Mouse (Mus musculus) MEL (cell line): ENCODE results near the gene Klhl26. TPM values are rescaled to one million over a fixed set of nuclear protein-coding genes. Genes with fewer than 3 reads are reported as not detected.

Source experiments
- DNase-seq: peaks from one replicate; pipeline ENCODE4 v3.0.0; 2011; ENCODE audit warnings: low read depth, low spot score
- H3K27ac ChIP-seq: 2 replicates; pipeline ENCODE4 v1.5.1; 2012; ENCODE audit warnings: low read depth, mild to moderate bottlenecking, control low read depth, low read length, moderate library complexity; ENCODE audit not compliant: control insufficient read depth
- H3K27me3 ChIP-seq, 2 experiments: fragments of 150-350 bp in 1 of 2; sonication (generic) in 1 of 2; 2 replicates each; pipeline ENCODE4 v1.6.1; 2012; ENCODE audit warnings: low read length in 2 of 2, mild to moderate bottlenecking in 2 of 2, improper control_type of control experiment in 1 of 2, moderate library complexity in 1 of 2; ENCODE audit not compliant: insufficient read depth in 2 of 2, control insufficient read depth in 1 of 2
- H3K36me3 ChIP-seq, 2 experiments: 2 replicates each; pipeline ENCODE4 v1.6.1; 2012 to 2014; ENCODE audit warnings: low read length in 2 of 2, improper control_type of control experiment in 1 of 2, inconsistent platforms in 1 of 2, mild to moderate bottlenecking in 1 of 2; ENCODE audit not compliant: insufficient read depth in 2 of 2, control insufficient read depth in 1 of 2
- H3K4me1 ChIP-seq, 2 experiments: fragments of 150-350 bp in 1 of 2; sonication (generic) in 1 of 2; 2 replicates each; pipeline ENCODE4 v1.6.1; 2012; ENCODE audit warnings: low read length in 2 of 2, improper control_type of control experiment in 1 of 2, mild to moderate bottlenecking in 1 of 2; ENCODE audit not compliant: insufficient read depth in 2 of 2, control insufficient read depth in 1 of 2
- H3K4me3 ChIP-seq, 2 experiments: fragments of 150-350 bp in 1 of 2; sonication (generic) in 1 of 2; 2 replicates each; pipeline ENCODE4 v1.5.1; 2012; ENCODE audit warnings: low read depth in 2 of 2, low read length in 2 of 2, mild to moderate bottlenecking in 2 of 2, moderate library complexity in 2 of 2, control low read depth in 1 of 2, improper control_type of control experiment in 1 of 2; ENCODE audit not compliant: control insufficient read depth in 1 of 2, insufficient read depth in 1 of 2
- H3K79me2 ChIP-seq: 2 replicates; pipeline ENCODE4 v1.6.1; 2012; ENCODE audit warnings: mild to moderate bottlenecking, low read length, moderate library complexity; ENCODE audit not compliant: control insufficient read depth, poor library complexity, insufficient read depth
- H3K9ac ChIP-seq: 2 replicates; pipeline ENCODE4 v1.6.1; 2012; ENCODE audit warnings: low read depth, mild to moderate bottlenecking, control low read depth, low read length, moderate library complexity; ENCODE audit not compliant: control insufficient read depth, poor library complexity, severe bottlenecking
- H3K9me3 ChIP-seq: fragments of 150-350 bp; sonication (generic); replicated peaks from 2 replicates; pipeline ENCODE4 v1.6.1; 2012; ENCODE audit warnings: mild to moderate bottlenecking, low read length, improper control_type of control experiment, moderate library complexity; ENCODE audit not compliant: insufficient read depth
- CHD1 ChIP-seq: IDR thresholded peaks from 2 replicates; pipeline ENCODE4 v1.6.1; 2012; ENCODE audit warnings: low read depth, mild to moderate bottlenecking, inconsistent platforms, low read length, improper control_type of control experiment
- CHD2 ChIP-seq: IDR thresholded peaks from 2 replicates; pipeline ENCODE4 v1.6.1; 2011; ENCODE audit warnings: low read length, improper control_type of control experiment
- CTCF ChIP-seq, 3 experiments: IDR thresholded peaks in 2 of 3; conservative IDR thresholded peaks in 1 of 3; 2 replicates each; pipeline ENCODE4 v1.5.1; 2011 to 2012; ENCODE audit warnings: low read length in 3 of 3, low read depth in 2 of 3, mild to moderate bottlenecking in 2 of 3, improper control_type of control experiment in 1 of 3, inconsistent platforms in 1 of 3, mixed read lengths in 1 of 3, moderate library complexity in 1 of 3; ENCODE audit not compliant: control insufficient read depth in 1 of 3, insufficient read depth in 1 of 3, poor library complexity in 1 of 3, severe bottlenecking in 1 of 3
- E2F4 ChIP-seq: IDR thresholded peaks from 2 replicates; pipeline ENCODE4 v1.6.1; 2011; ENCODE audit warnings: low read depth, low read length, improper control_type of control experiment, borderline replicate concordance
- ELF1 ChIP-seq: IDR thresholded peaks from 2 replicates; pipeline ENCODE4 v1.6.1; 2014; ENCODE audit warnings: low read depth, mild to moderate bottlenecking, inconsistent platforms, low read length, improper control_type of control experiment, moderate library complexity
- ETS1 ChIP-seq: IDR thresholded peaks from 2 replicates; pipeline ENCODE4 v1.6.1; 2012; ENCODE audit warnings: low read depth, mild to moderate bottlenecking, inconsistent platforms, low read length, improper control_type of control experiment, moderate library complexity
- GATA1 ChIP-seq: IDR thresholded peaks from 2 replicates; pipeline ENCODE4 v1.6.1; 2011; ENCODE audit warnings: low read depth, low read length, improper control_type of control experiment
- HCFC1 ChIP-seq: IDR thresholded peaks from 2 replicates; pipeline ENCODE4 v1.6.1; 2012; ENCODE audit warnings: low read depth, mild to moderate bottlenecking, inconsistent platforms, low read length, improper control_type of control experiment, moderate library complexity
- JUND ChIP-seq: IDR thresholded peaks from 2 replicates; pipeline ENCODE4 v1.6.1; 2011; ENCODE audit warnings: low read depth, mild to moderate bottlenecking, improper control_type of control experiment, low read length
- KAT2A ChIP-seq: conservative IDR thresholded peaks from 2 replicates; pipeline ENCODE4 v1.6.1; 2012; ENCODE audit warnings: low read depth, low read length, improper control_type of control experiment, inconsistent platforms
- MAFK ChIP-seq: IDR thresholded peaks from 2 replicates; pipeline ENCODE4 v1.6.1; 2011; ENCODE audit warnings: low read depth, mild to moderate bottlenecking, low read length, improper control_type of control experiment, borderline replicate concordance
- MXI1 ChIP-seq: IDR thresholded peaks from 2 replicates; pipeline ENCODE4 v1.6.1; 2011; ENCODE audit warnings: mild to moderate bottlenecking, low read depth, low read length, improper control_type of control experiment
- MYC ChIP-seq: IDR thresholded peaks from 2 replicates; pipeline ENCODE4 v1.6.1; 2011; ENCODE audit warnings: low read depth, mild to moderate bottlenecking, low read length, improper control_type of control experiment, moderate library complexity
- NELFE ChIP-seq: IDR thresholded peaks from 2 replicates; pipeline ENCODE4 v1.6.1; 2011; ENCODE audit warnings: low read depth, low read length, improper control_type of control experiment
- POLR2A ChIP-seq, 2 experiments: IDR thresholded peaks; 2 replicates each; pipeline ENCODE4 v1.6.1; 2011 to 2012; ENCODE audit warnings: low read length in 2 of 2, mild to moderate bottlenecking in 2 of 2, control low read depth in 1 of 2, improper control_type of control experiment in 1 of 2, low read depth in 1 of 2, moderate library complexity in 1 of 2; ENCODE audit not compliant: control insufficient read depth in 1 of 2, insufficient read depth in 1 of 2, poor library complexity in 1 of 2
- POLR2AphosphoS2 ChIP-seq: IDR thresholded peaks from 2 replicates; pipeline ENCODE4 v1.6.1; 2011; ENCODE audit warnings: low read length, improper control_type of control experiment
- POLR2AphosphoS5 ChIP-seq: IDR thresholded peaks from 2 replicates; pipeline ENCODE4 v1.6.1; 2012; ENCODE audit warnings: low read depth, borderline replicate concordance, mild to moderate bottlenecking, inconsistent platforms, low read length, moderate library complexity, mixed read lengths
- RAD21 ChIP-seq: IDR thresholded peaks from 2 replicates; pipeline ENCODE4 v1.6.1; 2011; ENCODE audit warnings: mild to moderate bottlenecking, low read depth, low read length, improper control_type of control experiment
- RCOR1 ChIP-seq: IDR thresholded peaks from 2 replicates; pipeline ENCODE4 v1.6.1; 2012; ENCODE audit warnings: low read depth, mild to moderate bottlenecking, inconsistent platforms, low read length, improper control_type of control experiment
- SIN3A ChIP-seq: IDR thresholded peaks from 2 replicates; pipeline ENCODE4 v1.6.1; 2012; ENCODE audit warnings: low read length, improper control_type of control experiment, inconsistent platforms
- TAL1 ChIP-seq: IDR thresholded peaks from 2 replicates; pipeline ENCODE4 v1.6.1; 2012; ENCODE audit warnings: mild to moderate bottlenecking, inconsistent platforms, low read length, moderate library complexity, mixed read lengths
- TCF12 ChIP-seq: IDR thresholded peaks from 2 replicates; pipeline ENCODE4 v1.6.1; 2014; ENCODE audit warnings: low read depth, mild to moderate bottlenecking, inconsistent platforms, low read length, improper control_type of control experiment, moderate library complexity
- UBTF ChIP-seq: IDR thresholded peaks from 2 replicates; pipeline ENCODE4 v1.6.1; 2012; ENCODE audit warnings: low read depth, mild to moderate bottlenecking, inconsistent platforms, low read length, improper control_type of control experiment, moderate library complexity, borderline replicate concordance; ENCODE audit not compliant: insufficient read depth
- USF2 ChIP-seq, 2 experiments: IDR thresholded peaks; 2 replicates each; pipeline ENCODE4 v1.6.1; 2011 to 2012; ENCODE audit warnings: improper control_type of control experiment in 2 of 2, low read length in 2 of 2, borderline replicate concordance in 1 of 2, inconsistent platforms in 1 of 2, low read depth in 1 of 2, mild to moderate bottlenecking in 1 of 2; ENCODE audit not compliant: insufficient read depth in 1 of 2
- ZC3H11A ChIP-seq: IDR thresholded peaks from 2 replicates; pipeline ENCODE4 v1.6.1; 2012; ENCODE audit warnings: low read depth, mild to moderate bottlenecking, inconsistent platforms, low read length, improper control_type of control experiment
- ZKSCAN1 ChIP-seq: IDR thresholded peaks from 2 replicates; pipeline ENCODE4 v1.6.1; 2012; ENCODE audit warnings: low read depth, mild to moderate bottlenecking, inconsistent platforms, low read length, improper control_type of control experiment, moderate library complexity
- ZMIZ1 ChIP-seq: IDR thresholded peaks from 2 replicates; pipeline ENCODE4 v1.6.1; 2012; ENCODE audit warnings: low read depth, mild to moderate bottlenecking, inconsistent platforms, low read length, improper control_type of control experiment, moderate library complexity
- polyA plus RNA-seq, 2 experiments: library from polyadenylated mRNA; stranded (reverse) in 1 of 2; unstranded in 1 of 2; fragments of >175 nt in 1 of 2; fragments of >200 nt in 1 of 2; gene quantifications; 2 replicates each; pipeline versions ENCODE4 v1.2.1 to v1.2.4; 2012; ENCODE audit warnings: low replicate concordance in 2 of 2, low read depth in 1 of 2; ENCODE audit not compliant: insufficient read length in 2 of 2, insufficient read depth in 1 of 2, missing spikeins in 1 of 2
- total RNA-seq: library from RNA; depleted of rRNA; stranded (reverse); fragments of 300-350 nt; gene quantifications from 2 replicates; pipeline ENCODE4 v1.2.3, GENCODE M21; 2012

The Klhl26 gene
- total and polyA plus RNA-seq, 3 experiments = 8.0 to 11.4 TPM; not detected in 1

DNA sequence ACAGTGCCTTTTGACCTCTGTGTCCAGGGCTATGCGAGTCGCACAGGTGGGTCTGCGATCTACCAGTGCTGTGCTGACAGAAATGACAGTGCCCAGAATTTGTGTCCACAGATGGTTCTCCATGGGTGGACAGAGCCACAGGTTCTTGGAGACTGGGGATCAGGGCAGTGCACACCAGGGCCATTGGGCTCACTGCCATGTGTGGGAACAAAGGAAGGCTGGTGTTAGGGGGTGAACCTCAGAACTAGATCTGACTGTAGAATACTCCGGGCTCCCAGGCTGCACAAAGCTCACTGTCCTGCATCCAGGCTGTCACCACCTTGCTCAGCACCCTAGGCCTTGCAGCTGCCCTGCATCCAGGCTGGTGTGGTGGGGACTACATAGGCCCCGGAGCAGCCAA lies 66.5 kb downstream of the Klhl26 start:
- no peak overlapping the region for H3K27ac ChIP-seq
- H3K4me3 ChIP-seq = no peak overlapping the region
- H3K27me3 ChIP-seq = no peaks in the 10 kb centered on the region
- H3K9ac ChIP-seq = no peak overlapping the region
- H3K4me1 ChIP-seq = peaks cover 2 to 5% of the 10 kb centered on the region in 2 experiments; a peak in 2 of 4 replicates
- H3K36me3 ChIP-seq = peaks cover 0 to 2% of the 10 kb centered on the region in 2 experiments; a peak in 2 of 4 replicates
- DNase-seq = no peak
- H3K79me2 ChIP-seq = no peaks in the 10 kb centered on the region
- no peaks in the 10 kb centered on the region for H3K9me3 ChIP-seq
- TF ChIP-seq E2F4 (no peak), TCF12 (no peak), POLR2A (IDR thresholded peaks at IDR 0.05; ENCODE audit: control insufficient read depth in 1 of 2, insufficient read depth in 1 of 2, low read depth in 1 of 2, low read length in 2 of 2, poor library complexity in 1 of 2) (no peak), POLR2AphosphoS5 (no peak), CHD2 (no peak), TAL1 (no peak), MAFK (no peak), GATA1 (no peak), ZMIZ1 (no peak), MXI1 (no peak), KAT2A (no peak), CTCF (IDR thresholded peaks at IDR 0.05 in 2 of 3, conservative IDR thresholded peaks at IDR 0.05 in 1 of 3; ENCODE audit: control insufficient read depth in 1 of 3, insufficient read depth in 1 of 3, low read depth in 2 of 3, low read length in 3 of 3, poor library complexity in 1 of 3, severe bottlenecking in 1 of 3) (no peak), ETS1 (no peak), UBTF (no peak), USF2 (IDR thresholded peaks at IDR 0.05; ENCODE audit: borderline replicate concordance in 1 of 2, insufficient read depth in 1 of 2, low read depth in 1 of 2, low read length in 2 of 2) (no peak), MYC (no peak), NELFE (no peak), JUND (no peak)

DNA sequence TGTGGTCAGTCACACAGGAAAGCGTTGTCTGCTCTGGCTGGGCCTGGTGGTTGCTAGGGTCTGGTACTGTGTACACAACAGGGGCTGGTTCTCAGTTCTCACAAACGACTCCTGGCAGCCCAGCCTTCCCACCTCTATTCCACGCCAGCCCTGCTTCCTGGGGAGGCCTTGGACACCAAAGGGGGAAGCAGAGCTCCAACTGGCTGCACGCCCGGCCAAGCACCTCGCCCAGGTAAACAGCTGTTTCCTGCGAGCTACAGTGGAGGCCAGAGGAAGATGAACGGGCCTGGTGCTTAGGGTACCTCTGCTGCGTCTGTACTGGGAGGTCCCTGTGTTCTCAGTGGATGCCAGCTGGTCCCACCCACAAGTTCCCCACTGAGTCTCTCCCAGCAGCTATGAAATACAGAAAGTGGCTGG lies 67.3 kb downstream of the Klhl26 start:
- H3K4me3 ChIP-seq = no peak overlapping the region
- TF ChIP-seq RCOR1 = no peak
- TF ChIP-seq MYC = no peak
- no peak for TF ChIP-seq ETS1
- TF ChIP-seq ELF1 = no peak
- TF ChIP-seq CTCF (IDR thresholded peaks at IDR 0.05 in 2 of 3, conservative IDR thresholded peaks at IDR 0.05 in 1 of 3; ENCODE audit: control insufficient read depth in 1 of 3, insufficient read depth in 1 of 3, low read depth in 2 of 3, low read length in 3 of 3, poor library complexity in 1 of 3, severe bottlenecking in 1 of 3) = no peak
- TF ChIP-seq POLR2AphosphoS2 = no peak
- no peak for TF ChIP-seq ZC3H11A
- TF ChIP-seq USF2 (IDR thresholded peaks at IDR 0.05; ENCODE audit: borderline replicate concordance in 1 of 2, insufficient read depth in 1 of 2, low read depth in 1 of 2, low read length in 2 of 2) = no peak
- TF ChIP-seq RAD21 = no peak
- TF ChIP-seq ZKSCAN1 = no peak
- no peak for TF ChIP-seq TCF12
- TF ChIP-seq HCFC1 = no peak
- no peak for TF ChIP-seq CHD1
- TF ChIP-seq CHD2 = no peak
- no peak for TF ChIP-seq UBTF
- no peak for TF ChIP-seq MXI1
- TF ChIP-seq E2F4 = no peak
- no peak for TF ChIP-seq SIN3A
- TF ChIP-seq, all 39 proteins: peak for 0
- Histone ChIP-seq H3K4me1 (peaks cover 0 to 3% of the 10 kb centered on the region in 2 experiments; a peak in 1 of 4 replicates), H3K79me2 (no peaks in the 10 kb centered on the region), H3K9me3 (no peaks in the 10 kb centered on the region), H3K27me3 (no peaks in the 10 kb centered on the region), H3K9ac (no peak overlapping the region), H3K27ac (no peak overlapping the region), H3K36me3 (peaks cover 0 to 2% of the 10 kb centered on the region in 2 experiments; a peak in 2 of 4 replicates)
- DNase-seq = no peak
